Mouse (Mus musculus) adrenal gland, postnatal 36 days (tissue): ENCODE data around the gene Optn. TPM values are rescaled to one million over a fixed set of nuclear protein-coding genes. Genes with fewer than 3 reads are reported as not detected.

Experiments used
- DNase-seq, 2 experiments: peaks; one replicate each; pipeline ENCODE4 v3.0.0; 2021; ENCODE audit warnings: mixed read lengths in 1 of 2
- total RNA-seq, 2 experiments: library from RNA; stranded (reverse); gene quantifications; 2 replicates each; pipeline ENCODE4 v1.2.3; 2021

Optn gene
- total RNA-seq, 2 experiments from 2014 or later = 60.7 to 162 TPM

- no peak for DNase-seq
Observed at GRCm38 (mm10) chr2:5032665-5033064, 31.2 kb downstream of the Optn start.

DNA sequence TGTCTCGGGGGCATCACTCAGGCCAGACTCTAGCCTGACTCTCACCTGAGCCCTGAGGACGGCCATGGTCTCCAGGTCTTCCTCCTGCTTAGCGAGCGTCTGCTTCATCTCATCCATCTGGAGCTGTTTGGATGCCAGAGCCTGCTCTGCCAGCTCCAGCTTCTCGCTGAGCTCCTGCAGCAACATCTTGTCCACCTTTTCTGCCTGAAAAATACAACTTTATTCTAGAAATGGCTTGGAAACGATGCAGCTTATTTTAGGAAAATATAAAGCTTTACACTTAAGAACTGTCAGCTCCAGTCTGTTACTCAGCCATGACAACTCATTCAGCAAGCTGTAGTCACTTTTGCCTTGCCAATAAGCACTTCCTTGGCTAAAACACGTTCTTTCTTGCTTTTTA is 32.6 kb downstream of the Optn start:
- no peak for DNase-seq

GRCm38 (mm10) chr2:5029808-5030207 is 34.0 kb downstream of the Optn start:
- no peak for DNase-seq

- DNase-seq = no peak
Observed at GRCm38 (mm10) chr2:5028047-5028446, 35.8 kb downstream of the Optn start.

- no peak for DNase-seq
Observed at GRCm38 (mm10) chr2:5027057-5027456, 36.8 kb downstream of the Optn start.

GRCm38 (mm10) chr2:5025162-5025733 is 38.6 kb downstream of the Optn start:
- DNase-seq = no peak

- peak; percentile 47 to 51 for DNase-seq
Observed at GRCm38 (mm10) chr2:5023699-5024399, 40.0 kb downstream of the Optn start.

DNA sequence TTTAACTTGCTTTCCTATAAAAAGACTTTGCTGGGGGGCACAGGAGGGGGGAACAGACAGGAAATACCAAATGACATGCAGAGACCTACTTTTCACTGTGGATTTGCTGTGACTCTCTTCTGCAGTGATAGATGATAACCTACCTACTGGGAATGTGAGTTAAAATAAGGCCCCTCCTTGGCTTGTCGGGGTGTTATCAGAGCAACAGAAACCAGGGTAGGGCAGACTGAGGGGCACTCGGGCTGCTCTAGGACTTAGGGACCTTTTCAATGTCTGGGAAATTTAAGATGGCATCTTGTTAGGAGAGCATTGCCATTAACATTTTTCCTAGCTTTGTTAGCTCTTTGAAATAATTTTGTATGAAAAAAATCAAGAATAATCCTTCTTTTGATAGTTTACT is 40.6 kb downstream of the Optn start:
- DNase-seq = no peak

GRCm38 (mm10) chr2:5019708-5020107 is 44.1 kb downstream of the Optn start:
- DNase-seq = no peak

- no peak for DNase-seq
Observed at GRCm38 (mm10) chr2:5016922-5017321, 46.9 kb downstream of the Optn start.

GRCm38 (mm10) chr2:5015527-5015926 is 48.3 kb downstream of the Optn start:
- DNase-seq = no peak

DNA sequence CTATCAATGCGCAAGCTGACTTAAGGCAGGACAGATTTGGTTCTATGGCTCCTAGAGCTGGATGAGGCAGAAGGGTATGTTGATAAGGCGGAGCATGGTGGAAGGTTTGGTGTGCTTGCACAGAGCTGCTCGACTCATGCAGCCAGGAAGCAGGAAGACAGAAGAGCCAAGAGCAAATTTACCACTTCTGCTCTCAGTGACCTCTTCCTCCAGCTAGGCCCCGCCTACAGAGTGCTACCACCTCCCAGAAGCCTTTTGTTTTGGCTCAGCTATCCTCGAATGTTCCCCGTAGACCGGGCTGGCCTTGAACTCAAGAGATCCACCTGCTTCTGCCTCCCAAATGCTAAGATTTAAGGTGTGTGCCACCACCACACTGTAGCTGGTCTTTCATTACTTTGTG is 49.2 kb downstream of the Optn start:
- DNase-seq = no peak

DNA sequence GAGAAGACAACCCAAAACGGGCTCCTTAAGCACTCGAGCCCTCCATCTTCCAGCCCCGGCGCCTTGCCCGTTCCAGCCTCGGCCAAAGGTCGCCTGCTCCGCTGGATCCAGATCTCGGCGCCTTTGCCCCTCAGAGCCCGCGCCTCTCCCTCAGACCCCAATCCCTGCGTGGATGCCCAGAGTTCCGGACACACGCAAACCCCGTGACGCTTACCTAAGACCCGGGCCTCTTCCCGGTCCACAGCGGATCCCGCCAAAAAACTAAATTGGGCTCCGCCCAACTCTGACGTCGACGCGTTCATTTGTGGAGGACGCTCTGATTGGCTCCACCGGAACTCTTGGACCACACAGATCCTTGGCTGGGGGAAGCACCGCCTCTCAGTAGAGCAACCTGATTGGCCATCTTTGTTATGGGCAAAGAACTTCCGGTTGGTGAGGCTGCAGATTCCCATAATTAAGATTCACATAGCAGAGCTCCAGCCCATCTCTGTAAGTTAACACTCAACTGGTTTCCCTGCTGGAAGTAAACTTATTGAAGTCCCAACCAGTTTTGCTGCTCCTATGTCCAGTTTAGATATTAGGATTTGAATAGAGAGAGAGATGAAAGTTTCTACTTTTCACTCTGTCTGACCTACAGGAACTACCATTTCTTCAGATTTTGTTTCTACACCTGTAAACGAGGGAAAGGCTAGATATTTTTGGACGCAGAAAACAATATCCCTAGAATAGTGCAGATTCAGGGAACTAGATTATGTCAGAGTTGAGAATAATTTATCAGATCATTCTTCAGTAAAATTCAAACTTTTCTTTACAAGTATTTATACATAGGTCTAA is 51.1 kb downstream of the Optn start, which contains the start of gene Mcm10:
TSS of gene Mcm10 (minus strand) at position 301 of the 834 bp plus-strand sequence.
- peak; percentile 92 to 93 for DNase-seq

DNA sequence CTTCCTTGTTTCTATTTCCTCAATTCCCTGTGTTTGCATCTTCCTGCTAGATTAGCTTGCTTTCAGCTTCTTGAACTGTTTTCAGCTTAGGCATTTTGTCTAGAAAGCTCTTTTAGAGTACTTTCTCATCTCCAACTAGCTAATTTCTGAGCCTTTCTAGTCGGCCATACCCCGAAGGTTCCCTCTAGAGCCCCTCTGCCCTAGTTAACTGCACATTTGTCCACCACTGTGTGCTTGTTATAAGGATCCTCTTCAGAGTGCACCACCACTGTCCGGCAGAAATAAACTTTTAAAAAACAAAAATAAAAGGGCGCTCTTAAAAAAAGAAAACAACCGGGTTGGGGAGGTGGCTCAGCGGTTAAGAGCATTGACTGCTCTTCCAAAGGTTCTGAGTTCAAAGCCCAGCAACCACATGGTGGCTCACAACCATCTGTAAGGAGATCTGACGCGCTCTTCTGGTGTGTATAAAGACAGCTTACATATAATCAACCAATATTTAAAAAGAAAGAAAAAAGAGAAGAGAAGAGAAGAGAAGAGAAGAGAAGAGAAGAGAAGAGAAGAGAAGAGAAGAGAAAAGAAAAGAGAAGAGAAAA is 51.9 kb downstream of the Optn start:
- DNase-seq = no peak

GRCm38 (mm10) chr2:5007107-5007506 is 56.7 kb downstream of the Optn start:
- DNase-seq = no peak

DNA sequence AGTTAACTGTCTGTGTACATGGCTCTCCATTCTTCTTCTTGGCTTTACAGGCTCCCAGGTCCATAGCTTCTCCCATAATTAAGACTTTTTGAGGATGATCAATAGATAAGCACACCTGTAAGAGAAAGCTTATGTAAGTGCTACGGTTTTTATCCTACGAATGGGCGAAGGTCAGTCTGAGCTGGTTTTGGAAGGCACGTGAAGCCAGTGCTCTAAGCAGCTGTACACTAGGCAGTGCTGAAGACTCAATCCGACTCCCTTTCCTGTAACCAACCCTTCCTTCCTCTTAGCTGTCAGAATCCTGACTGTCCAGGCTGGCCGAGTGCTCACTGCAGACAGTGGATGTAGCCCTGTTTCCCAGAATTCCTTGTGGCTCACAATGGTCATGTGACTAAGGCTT is 62.6 kb downstream of the Optn start:
- DNase-seq = no peak

DNA sequence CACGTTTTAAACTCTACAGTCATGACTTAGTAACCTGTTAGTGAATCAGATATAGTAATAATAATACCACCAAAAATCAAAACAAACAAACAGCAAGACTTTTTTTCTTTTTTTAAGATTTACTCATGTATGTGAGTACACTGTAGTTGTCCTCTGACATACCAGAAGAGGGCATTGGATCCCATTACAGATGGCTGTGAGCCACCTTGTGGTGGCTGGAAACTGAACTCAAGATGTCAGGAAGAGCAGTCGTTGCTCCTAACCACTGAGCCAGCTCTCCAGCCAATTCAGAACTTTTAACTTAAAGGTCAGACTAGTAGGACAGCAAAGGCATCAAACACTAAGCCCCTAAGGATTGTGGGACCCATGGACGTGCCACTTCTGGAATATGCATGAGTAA is 64.9 kb downstream of the Optn start:
- peak in 1 of 2 experiments; percentile 14 for DNase-seq

GRCm38 (mm10) chr2:4996421-4996824 is 67.4 kb downstream of the Optn start:
- no peak for DNase-seq

DNA sequence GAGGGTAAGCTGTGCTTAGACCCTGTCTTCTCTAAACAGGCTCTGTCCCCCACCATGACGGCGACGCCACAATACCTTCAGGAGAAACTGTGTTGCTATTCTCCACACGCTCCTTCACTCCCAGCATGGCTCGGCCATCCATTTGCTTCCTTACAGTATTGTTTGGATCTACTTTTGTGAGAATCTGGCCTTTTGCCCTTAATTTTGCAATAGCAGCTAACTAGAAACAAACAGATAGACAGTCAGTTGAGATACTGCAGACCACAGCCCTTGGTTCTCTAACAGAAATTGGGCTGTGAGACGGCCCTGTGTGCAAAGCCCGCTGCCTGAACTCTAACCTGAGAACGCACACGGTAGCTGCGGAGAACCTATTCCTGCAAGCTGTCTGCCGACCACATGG is 68.2 kb downstream of the Optn start:
- DNase-seq = no peak

DNA sequence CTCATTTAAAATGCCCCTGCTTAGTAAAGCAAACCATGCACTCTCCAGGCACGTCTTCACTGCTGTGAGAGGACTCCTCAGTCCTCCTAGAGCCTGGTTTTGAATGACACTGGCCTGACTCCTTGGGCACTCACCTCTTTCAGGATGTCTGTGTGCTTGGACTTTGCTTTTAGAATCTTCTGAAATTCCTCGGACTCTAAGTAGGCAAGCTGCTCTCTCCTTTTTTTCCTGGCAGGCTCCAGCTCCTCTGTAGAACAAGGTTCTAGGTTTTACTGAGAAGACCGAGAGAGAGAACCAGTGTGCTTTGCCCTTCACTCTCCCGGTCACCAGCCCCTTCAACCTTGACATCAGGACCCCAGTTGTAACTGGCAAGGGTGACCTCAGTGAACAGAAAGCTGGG is 69.4 kb downstream of the Optn start:
- DNase-seq = no peak

DNA sequence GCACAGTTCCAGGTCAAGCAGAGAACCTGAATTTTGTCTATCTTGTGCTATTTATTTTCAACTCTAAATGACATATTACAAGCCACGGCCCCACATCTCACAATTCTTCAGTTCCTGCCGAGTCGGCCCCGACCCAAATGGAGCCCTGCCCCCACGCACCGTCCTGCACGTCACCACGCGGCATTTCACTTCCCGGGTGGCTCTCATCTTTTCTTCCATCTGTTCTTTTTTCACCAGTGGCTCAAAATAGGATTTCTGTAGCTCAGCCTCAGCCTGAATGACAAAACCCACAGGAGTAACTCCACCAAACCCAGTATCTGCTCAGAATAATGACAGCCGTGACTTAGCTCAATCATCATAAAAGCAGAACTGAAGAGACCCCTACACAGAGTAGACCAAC is 70.3 kb downstream of the Optn start:
- DNase-seq = no peak

GRCm38 (mm10) chr2:4988826-4989424 is 74.9 kb downstream of the Optn start:
- DNase-seq = peak in 1 of 2 experiments; percentile 13
